Mouse (Mus musculus) midbrain, embryonic 16.5 days (tissue): Measurements from ENCODE around the gene Cd80. TPM values are rescaled to one million over a fixed set of nuclear protein-coding genes. Genes with fewer than 3 reads are reported as not detected.

ENCODE experiments used
- ATAC-seq: fragments of 200-750 bp; cut with Nextera tagmentation; 2 replicates; pipeline ENCODE4 v1.8.0; 2017; ENCODE audit warnings: moderate TSS enrichment
- H3K27ac ChIP-seq: fragments of 300-500 bp; sonication (generic); 2 replicates; pipeline ENCODE4 v1.5.1; 2014; ENCODE audit warnings: mild to moderate bottlenecking, low read length, mixed read lengths
- H3K27me3 ChIP-seq: fragments of 300-500 bp; sonication (generic); 2 replicates; pipeline ENCODE4 v1.6.1; 2014; ENCODE audit warnings: low read depth, low read length, mixed read lengths; ENCODE audit not compliant: control insufficient read depth, insufficient read depth
- H3K36me3 ChIP-seq: fragments of 300-500 bp; sonication (generic); 2 replicates; pipeline ENCODE4 v1.6.1; 2014; ENCODE audit warnings: mild to moderate bottlenecking, low read length, moderate library complexity, mixed read lengths; ENCODE audit not compliant: control insufficient read depth, insufficient read depth
- H3K4me1 ChIP-seq: fragments of 300-500 bp; sonication (generic); 2 replicates; pipeline ENCODE4 v1.6.1; 2014; ENCODE audit warnings: mild to moderate bottlenecking, low read length, mixed read lengths; ENCODE audit not compliant: control insufficient read depth, insufficient read depth
- H3K4me2 ChIP-seq: fragments of 300-500 bp; sonication (generic); 2 replicates; pipeline ENCODE4 v1.6.1; 2014; ENCODE audit warnings: mild to moderate bottlenecking, low read length, mixed read lengths
- H3K4me3 ChIP-seq: fragments of 300-500 bp; sonication (generic); 2 replicates; pipeline ENCODE4 v1.5.1; 2014; ENCODE audit warnings: low read depth, mild to moderate bottlenecking, low read length, moderate library complexity, mixed read lengths
- H3K9ac ChIP-seq: fragments of 300-500 bp; sonication (generic); 2 replicates; pipeline ENCODE4 v1.6.1; 2014; ENCODE audit warnings: low read depth, low read length, mixed read lengths
- H3K9me3 ChIP-seq: fragments of 300-500 bp; sonication (generic); replicated peaks from 2 replicates; pipeline ENCODE4 v1.6.1; 2014; ENCODE audit warnings: mild to moderate bottlenecking, low read length, mixed read lengths; ENCODE audit not compliant: control insufficient read depth, poor library complexity, severe bottlenecking
- WGBS: fragments of 180-500 bp; shearing (Covaris S2); extraction: QIAGEN DNeasy Blood & Tissue Kit; methylation state at CpG from one replicate; pipeline ENCODE4 v1.1.7; 2014; 5-methylcytosine and 5-hydroxymethylcytosine counted together
- polyA plus RNA-seq: library from polyadenylated mRNA; unstranded; fragments of >200 nt; fragmentation: Nextera tagmentation; extraction: Ambion mirVana; gene quantifications from 2 replicates; pipeline ENCODE4 v1.2.1, GENCODE M21; 2015

The Cd80 gene
- polyA plus RNA-seq = 0.46 and 0.61 TPM in 2 replicates

DNA sequence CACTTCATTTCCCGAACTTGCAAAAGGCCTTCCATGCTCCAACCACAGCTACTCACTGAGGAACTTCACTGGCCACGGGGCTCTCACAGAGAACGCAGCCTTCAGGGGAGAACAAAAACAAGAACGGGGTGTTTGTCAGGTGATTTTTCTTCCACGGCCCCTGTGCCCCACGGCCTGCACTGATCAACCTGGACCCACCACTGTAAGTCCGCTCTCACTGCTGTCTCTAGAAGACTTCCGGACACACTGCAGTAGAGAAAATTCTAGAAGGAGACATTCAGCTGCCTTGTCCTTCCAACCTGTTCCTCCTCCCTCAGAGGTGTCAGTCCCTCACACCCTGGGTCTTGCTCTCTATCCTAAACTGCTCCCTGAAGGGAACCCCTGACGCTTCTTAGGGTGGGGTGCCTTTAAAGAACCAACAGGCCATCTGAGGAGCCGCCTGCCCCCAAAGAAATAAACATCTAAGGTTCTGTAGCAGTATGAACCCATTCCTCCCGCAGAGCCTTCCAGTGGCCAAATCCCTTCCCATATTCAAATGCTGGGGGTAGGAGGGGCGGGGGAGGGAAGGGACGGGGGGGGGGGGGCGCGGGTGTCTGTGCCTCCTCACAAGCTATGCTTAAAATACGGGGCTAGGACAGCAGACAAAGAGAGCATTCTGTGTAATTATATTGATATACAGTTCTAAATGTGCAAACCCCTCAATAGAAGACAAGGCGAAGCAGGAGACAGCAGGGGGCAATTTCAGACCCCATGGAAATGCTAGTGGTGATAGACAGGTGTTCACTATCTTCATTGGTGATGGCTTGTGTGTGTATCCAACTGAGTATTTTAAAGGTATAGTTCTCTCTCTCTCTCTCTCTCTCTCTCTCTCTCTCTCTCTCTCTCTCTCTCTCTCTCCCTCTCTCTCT, at the start of gene Cd80:
TSS of gene Cd80 (plus strand) at position 51 of the 908 bp plus-strand sequence.
- no peak within 1 kb of the TSS for H3K27ac ChIP-seq
- H3K9ac ChIP-seq = no peak within 1 kb of the TSS
- no peak within 1 kb of the TSS for H3K4me3 ChIP-seq
- H3K4me1 ChIP-seq = peaks cover 9% of the 10 kb centered on the region
- no peak within 1 kb of the TSS for H3K4me2 ChIP-seq
- no peaks in the 10 kb centered on the region for H3K27me3 ChIP-seq
- no peak for ATAC-seq
- H3K36me3 ChIP-seq = no peaks in the 10 kb centered on the region
- 83% methylated on average over 15 of the region's 17 CpGs for WGBS
- no peaks in the 10 kb centered on the region for H3K9me3 ChIP-seq

- H3K4me2 ChIP-seq = no peak overlapping the region
- WGBS = 67% methylated on average over 5 of the region's 5 CpGs
- no peak overlapping the region for H3K4me3 ChIP-seq
- no peak overlapping the region for H3K9ac ChIP-seq
- ATAC-seq = no peak
- H3K27ac ChIP-seq = no peak overlapping the region
- H3K27me3 ChIP-seq = no peaks in the 10 kb centered on the region
- no peaks in the 10 kb centered on the region for H3K36me3 ChIP-seq
- no peaks in the 10 kb centered on the region for H3K9me3 ChIP-seq
- H3K4me1 ChIP-seq = no peaks in the 10 kb centered on the region
Measured at GRCm38 (mm10) chr16:38406293-38406692, 49.1 kb upstream of the Cd80 start.

DNA sequence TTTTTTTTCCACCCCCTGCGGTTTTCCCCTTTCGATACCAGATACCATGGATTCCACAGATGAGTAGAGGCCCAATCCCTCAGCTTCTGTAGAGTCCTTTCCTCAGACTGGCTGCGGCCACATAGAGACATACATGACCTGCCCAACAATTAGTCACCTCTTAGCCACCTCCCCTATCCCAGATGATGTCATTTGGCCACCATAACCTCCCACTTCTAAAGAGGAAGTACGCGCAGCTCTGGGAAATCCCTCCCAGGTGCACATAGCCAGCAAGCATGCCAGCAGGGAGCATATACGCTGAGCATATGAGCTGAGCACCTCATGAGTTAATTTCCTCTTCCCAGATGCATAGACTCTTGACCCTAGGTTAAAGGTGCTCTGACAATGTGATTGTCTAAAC, 48.7 kb upstream of the Cd80 start:
- no peaks in the 10 kb centered on the region for H3K36me3 ChIP-seq
- no peak overlapping the region for H3K4me3 ChIP-seq
- no peaks in the 10 kb centered on the region for H3K9me3 ChIP-seq
- H3K9ac ChIP-seq = no peak overlapping the region
- WGBS = 90% methylated on average over 6 of the region's 6 CpGs
- ATAC-seq = no peak
- H3K4me2 ChIP-seq = no peak overlapping the region
- H3K4me1 ChIP-seq = no peaks in the 10 kb centered on the region
- no peaks in the 10 kb centered on the region for H3K27me3 ChIP-seq
- H3K27ac ChIP-seq = no peak overlapping the region

DNA sequence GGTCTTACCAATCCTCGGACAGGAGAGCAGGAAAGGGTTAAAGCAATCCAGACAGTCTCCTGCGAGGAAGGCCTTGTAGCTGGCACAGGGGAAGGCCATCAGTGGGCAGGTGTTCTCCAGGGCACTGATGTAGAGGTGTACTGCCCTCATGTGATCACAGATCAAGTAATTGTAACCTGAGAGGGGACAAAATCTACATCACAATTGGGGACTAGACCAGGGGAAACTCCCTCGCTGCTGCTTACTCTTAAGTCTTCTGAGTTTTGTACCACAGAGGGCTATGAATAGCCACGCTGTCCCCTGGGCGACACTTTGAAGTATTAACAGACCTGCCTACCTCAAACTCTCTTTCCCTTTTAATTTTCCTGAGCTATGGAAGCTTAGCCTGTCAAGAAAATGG, 47.8 kb upstream of the Cd80 start:
- Histone ChIP-seq H3K4me1 (no peaks in the 10 kb centered on the region), H3K27me3 (no peaks in the 10 kb centered on the region), H3K9ac (no peak overlapping the region), H3K27ac (no peak overlapping the region), H3K36me3 (no peaks in the 10 kb centered on the region), H3K9me3 (no peaks in the 10 kb centered on the region), H3K4me2 (no peak overlapping the region), H3K4me3 (no peak overlapping the region)
- 30% methylated on average over 5 of the region's 5 CpGs for WGBS
- ATAC-seq = no peak

- no peaks in the 10 kb centered on the region for H3K27me3 ChIP-seq
Measured at GRCm38 (mm10) chr16:38408416-38408815, 46.9 kb upstream of the Cd80 start.

GRCm38 (mm10) chr16:38414953-38415352, 40.4 kb upstream of the Cd80 start:
- Histone ChIP-seq H3K9me3 (no peaks in the 10 kb centered on the region), H3K4me3 (no peak overlapping the region), H3K27me3 (no peaks in the 10 kb centered on the region), H3K27ac (no peak overlapping the region), H3K4me2 (no peak overlapping the region), H3K36me3 (no peaks in the 10 kb centered on the region), H3K4me1 (no peaks in the 10 kb centered on the region), H3K9ac (no peak overlapping the region)
- ATAC-seq = no peak
- WGBS = 85% methylated on average over 7 of the region's 7 CpGs

More at GRCm38 (mm10) chr16:38408416-38408815, 46.9 kb upstream of the Cd80 start:
- no peak overlapping the region for H3K9ac ChIP-seq
- no peaks in the 10 kb centered on the region for H3K9me3 ChIP-seq
- WGBS = 94% methylated on average over 8 of the region's 8 CpGs
- no peaks in the 10 kb centered on the region for H3K36me3 ChIP-seq
- H3K27ac ChIP-seq = no peak overlapping the region
- no peak overlapping the region for H3K4me2 ChIP-seq
- H3K4me1 ChIP-seq = no peaks in the 10 kb centered on the region
- H3K4me3 ChIP-seq = no peak overlapping the region
- ATAC-seq = no peak

DNA sequence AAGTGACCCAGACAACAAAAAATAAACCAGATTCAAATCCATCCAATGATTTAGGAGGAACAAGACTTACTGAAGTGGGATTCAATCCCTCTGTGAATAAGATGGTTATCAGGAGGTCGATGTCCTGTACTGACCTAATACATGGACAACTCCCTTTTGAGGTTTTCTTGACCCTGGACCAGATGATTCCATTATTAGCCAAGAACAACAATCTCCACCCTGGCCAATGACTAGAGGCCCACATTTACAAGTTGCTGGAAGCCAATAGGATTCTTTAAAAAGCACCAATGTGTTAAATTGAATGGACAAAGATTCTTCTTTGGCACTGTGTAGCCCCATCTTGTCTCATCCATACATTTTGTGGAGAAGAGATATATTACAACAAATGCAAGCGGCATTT, 30.0 kb upstream of the Cd80 start:
- Histone ChIP-seq H3K4me2 (no peak overlapping the region), H3K27ac (no peak overlapping the region), H3K9ac (no peak overlapping the region), H3K4me3 (no peak overlapping the region), H3K9me3 (no peaks in the 10 kb centered on the region), H3K4me1 (no peaks in the 10 kb centered on the region), H3K27me3 (no peaks in the 10 kb centered on the region), H3K36me3 (no peaks in the 10 kb centered on the region)
- 89% methylated on average over 2 of the region's 2 CpGs for WGBS
- no peak for ATAC-seq

DNA sequence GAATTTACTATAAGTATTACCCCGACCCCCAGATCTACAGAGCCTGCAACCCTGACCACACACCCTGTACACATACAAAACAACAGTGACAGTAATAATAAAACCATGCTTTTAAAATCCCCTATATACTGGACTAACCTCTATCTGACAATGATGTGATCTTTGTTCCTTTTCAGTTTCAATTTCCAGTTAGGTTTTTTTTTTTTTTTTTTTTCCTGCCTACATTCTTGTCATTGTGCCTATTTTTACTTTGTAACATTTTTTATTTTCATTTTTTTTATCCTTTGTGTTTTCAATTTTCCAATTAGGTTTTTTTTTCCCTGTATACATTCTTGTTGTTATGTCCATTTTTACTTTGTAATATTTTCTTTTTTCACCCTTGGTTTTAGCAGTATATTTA, 29.6 kb upstream of the Cd80 start:
- no peaks in the 10 kb centered on the region for H3K4me1 ChIP-seq
- 75% methylated on average over 1 of the region's 1 CpGs for WGBS
- no peaks in the 10 kb centered on the region for H3K9me3 ChIP-seq
- no peak overlapping the region for H3K9ac ChIP-seq
- H3K27me3 ChIP-seq = no peaks in the 10 kb centered on the region
- no peaks in the 10 kb centered on the region for H3K36me3 ChIP-seq
- H3K4me3 ChIP-seq = no peak overlapping the region
- ATAC-seq = no peak
- no peak overlapping the region for H3K27ac ChIP-seq
- H3K4me2 ChIP-seq = no peak overlapping the region

- no peak for ATAC-seq
- H3K27ac ChIP-seq = no peak overlapping the region
- WGBS = 42% methylated on average over 13 of the region's 13 CpGs
Measured at GRCm38 (mm10) chr16:38431446-38432185, 23.7 kb upstream of the Cd80 start.

More at GRCm38 (mm10) chr16:38431446-38432185, 23.7 kb upstream of the Cd80 start:
- no peaks in the 10 kb centered on the region for H3K9me3 ChIP-seq
- no peaks in the 10 kb centered on the region for H3K4me1 ChIP-seq
- H3K9ac ChIP-seq = no peak overlapping the region
- no peaks in the 10 kb centered on the region for H3K27me3 ChIP-seq
- no peak overlapping the region for H3K4me2 ChIP-seq
- H3K4me3 ChIP-seq = no peak overlapping the region
- no peaks in the 10 kb centered on the region for H3K36me3 ChIP-seq
